Mouse (Mus musculus): ENCODE results near the gene Cxcl5.

GRCm38 (mm10) chr5:90768218-90768617, 9.1 kb downstream of the Cxcl5 start, which contains the start of gene Ppbp:
- TF ChIP-seq CTCF (IDR thresholded peaks at IDR 0.05; ENCODE audit: low read depth) (no peak), EP300 (IDR thresholded peaks at IDR 0.05; ENCODE audit: low read depth) (no peak)
